Mouse (Mus musculus) hindbrain, embryonic 13.5 days (tissue): ENCODE measurements around the gene Manf. TPM values are rescaled to one million over a fixed set of nuclear protein-coding genes. Genes with fewer than 3 reads are reported as not detected.

Experiments
- ATAC-seq: fragments of 200-750 bp; cut with Nextera tagmentation; 2 replicates; pipeline ENCODE4 v1.8.0; 2017; ENCODE audit warnings: moderate TSS enrichment; ENCODE audit not compliant: low FRiP score
- H3K27ac ChIP-seq: fragments of 300-500 bp; sonication (generic); 2 replicates; pipeline ENCODE4 v1.5.1; 2015; ENCODE audit warnings: inconsistent platforms, mild to moderate bottlenecking, moderate library complexity
- H3K27me3 ChIP-seq: fragments of 300-500 bp; sonication (generic); 2 replicates; pipeline ENCODE4 v1.6.1; 2015; ENCODE audit warnings: mild to moderate bottlenecking, inconsistent platforms
- H3K36me3 ChIP-seq: fragments of 300-500 bp; sonication (generic); 2 replicates; pipeline ENCODE4 v1.6.1; 2015; ENCODE audit warnings: mild to moderate bottlenecking, inconsistent platforms
- H3K4me1 ChIP-seq: fragments of 300-500 bp; sonication (generic); replicated peaks from 2 replicates; pipeline ENCODE4 v1.6.1; 2015; ENCODE audit warnings: inconsistent platforms
- H3K4me2 ChIP-seq: fragments of 300-500 bp; sonication (generic); 2 replicates; pipeline ENCODE4 v1.6.1; 2015; ENCODE audit warnings: inconsistent platforms, mild to moderate bottlenecking, moderate library complexity
- H3K4me3 ChIP-seq: fragments of 300-500 bp; sonication (generic); 2 replicates; pipeline ENCODE4 v1.5.1; 2015; ENCODE audit warnings: mild to moderate bottlenecking, inconsistent platforms
- H3K9ac ChIP-seq: fragments of 300-500 bp; sonication (generic); 2 replicates; pipeline ENCODE4 v1.6.1; 2015; ENCODE audit warnings: mild to moderate bottlenecking, inconsistent platforms
- H3K9me3 ChIP-seq: fragments of 300-500 bp; sonication (generic); 2 replicates; pipeline ENCODE4 v1.6.1; 2016; ENCODE audit warnings: inconsistent platforms
- WGBS: fragments of 180-500 bp; shearing (Covaris S2); methylation state at CpG from one replicate; pipeline ENCODE4 v1.1.7; 2015; 5-methylcytosine and 5-hydroxymethylcytosine counted together
- polyA plus RNA-seq: library from polyadenylated mRNA; unstranded; fragments of >200 nt; fragmentation: Nextera tagmentation; extraction: Ambion mirVana; gene quantifications from 2 replicates; pipeline ENCODE4 v1.2.1, GENCODE M21; 2015

Gene Manf
- polyA plus RNA-seq, 1 experiment from 2014 or later, result 190 TPM

DNA sequence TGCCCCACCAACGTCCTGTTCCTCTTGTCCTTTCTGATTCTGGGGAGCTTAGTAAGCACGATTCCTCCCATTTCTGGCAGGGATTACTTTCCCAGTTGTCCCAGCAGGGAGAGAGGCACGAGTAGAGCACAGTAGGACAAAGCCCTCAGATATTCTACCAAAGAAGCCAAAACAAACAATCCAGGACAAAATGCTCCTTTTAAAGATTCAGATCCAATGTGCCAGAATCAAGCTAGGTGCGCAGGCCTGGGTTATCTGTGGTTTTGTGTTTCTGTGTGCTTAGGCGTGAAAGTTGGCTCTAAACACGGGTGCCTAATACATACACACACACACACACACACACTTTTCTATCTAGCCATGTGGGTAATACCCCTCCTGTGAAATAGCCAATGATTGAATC, 73.6 kb downstream of the Manf start:
- H3K27me3 ChIP-seq, result no peaks in the 10 kb centered on the region
- ATAC-seq, result no peak
- H3K9me3 ChIP-seq, result no peaks in the 10 kb centered on the region
- peaks cover 8% of the 10 kb centered on the region for H3K4me1 ChIP-seq
- no peak overlapping the region for H3K4me3 ChIP-seq
- H3K36me3 ChIP-seq, result no peaks in the 10 kb centered on the region
- no peak overlapping the region for H3K9ac ChIP-seq
- no peak overlapping the region for H3K4me2 ChIP-seq
- H3K27ac ChIP-seq, result no peak overlapping the region
- 78% methylated on average over 6 of the region's 6 CpGs for WGBS

DNA sequence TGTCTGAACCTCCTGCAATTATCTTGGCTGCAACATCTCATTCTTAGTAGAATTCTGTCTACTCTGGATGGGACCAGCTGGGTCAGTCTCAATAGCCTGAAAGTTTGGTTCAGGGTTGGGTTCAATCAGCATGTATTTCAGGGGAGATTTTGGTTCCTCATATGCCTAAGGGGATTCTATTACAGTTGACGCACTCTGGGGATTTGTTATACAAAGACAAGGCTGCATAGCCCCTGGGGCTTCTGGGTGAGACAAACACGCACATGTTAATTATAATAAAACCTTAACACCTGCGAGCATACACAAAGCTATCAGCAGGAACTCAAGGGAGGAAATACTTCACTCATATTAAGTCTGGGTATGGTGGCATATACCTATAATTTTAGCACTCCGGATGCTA, 85.3 kb downstream of the Manf start:
- Histone ChIP-seq H3K4me1 (no peaks in the 10 kb centered on the region), H3K27ac (no peak overlapping the region), H3K9ac (no peak overlapping the region), H3K9me3 (peaks cover 15% of the 10 kb centered on the region), H3K27me3 (no peaks in the 10 kb centered on the region), H3K4me3 (no peak overlapping the region), H3K4me2 (no peak overlapping the region), H3K36me3 (no peaks in the 10 kb centered on the region)
- ATAC-seq, result no peak
- 81% methylated on average over 4 of the region's 4 CpGs for WGBS

DNA sequence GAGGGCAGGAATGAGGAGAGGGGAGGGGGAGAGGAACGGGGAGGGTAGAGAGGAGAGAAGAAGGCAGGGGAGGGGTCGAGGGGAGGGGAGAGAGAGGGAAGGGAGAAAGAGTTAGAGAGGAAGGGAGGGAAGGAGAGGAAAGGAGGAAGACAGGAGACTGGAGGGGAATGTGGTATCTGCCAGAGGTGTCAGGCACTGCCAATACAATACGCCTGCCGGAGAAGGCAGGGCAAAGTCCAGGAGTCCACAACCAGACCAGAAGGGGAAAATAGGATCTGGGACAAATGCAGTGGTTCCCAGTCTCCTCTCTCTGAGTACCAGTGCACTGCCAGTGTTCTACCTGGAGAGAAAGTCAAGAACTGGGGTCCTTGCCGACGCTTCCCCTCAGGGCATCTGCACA, 100.9 kb downstream of the Manf start:
- Histone ChIP-seq H3K36me3 (no peaks in the 10 kb centered on the region), H3K9me3 (no peaks in the 10 kb centered on the region), H3K27me3 (0 out of 2 replicates have a peak, but pooled peaks cover 3% of the 10 kb centered on the region), H3K27ac (no peak overlapping the region), H3K4me2 (no peak overlapping the region), H3K4me3 (no peak overlapping the region), H3K9ac (no peak overlapping the region), H3K4me1 (peaks cover 22% of the 10 kb centered on the region)
- 67% methylated on average over 6 of the region's 6 CpGs for WGBS
- no peak for ATAC-seq

DNA sequence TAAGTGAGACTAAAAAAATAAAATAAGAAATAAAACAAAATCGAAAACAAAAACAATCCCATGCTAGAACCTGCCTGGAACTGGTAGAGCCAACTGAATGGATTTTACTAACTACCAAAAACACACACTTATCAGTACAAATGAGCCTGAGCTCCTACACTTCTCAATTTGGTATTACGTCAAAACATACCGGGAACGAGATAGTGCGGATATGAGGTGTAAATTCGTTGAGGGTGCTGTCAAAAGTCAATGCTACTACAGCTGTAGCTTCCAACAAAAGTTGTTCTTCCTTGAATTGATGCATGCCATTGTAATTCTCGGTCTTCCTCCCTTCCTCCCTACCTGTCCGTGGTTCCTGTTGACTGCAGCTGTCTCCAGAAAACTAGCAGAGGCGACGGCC, 102.4 kb downstream of the Manf start:
- ATAC-seq, result peak; percentile 38
- WGBS, result 19% methylated on average over 10 of the region's 10 CpGs
- H3K27me3 ChIP-seq, result 0 out of 2 replicates have a peak, but pooled peaks cover 3% of the 10 kb centered on the region
- H3K36me3 ChIP-seq, result no peaks in the 10 kb centered on the region
- H3K9ac ChIP-seq, result peak overlapping the region; percentile 98
- H3K27ac ChIP-seq, result no peak overlapping the region
- no peaks in the 10 kb centered on the region for H3K9me3 ChIP-seq
- H3K4me2 ChIP-seq, result peak overlapping the region; percentile 89
- peaks cover 26% of the 10 kb centered on the region for H3K4me1 ChIP-seq
- H3K4me3 ChIP-seq, result peak overlapping the region; percentile 84

DNA sequence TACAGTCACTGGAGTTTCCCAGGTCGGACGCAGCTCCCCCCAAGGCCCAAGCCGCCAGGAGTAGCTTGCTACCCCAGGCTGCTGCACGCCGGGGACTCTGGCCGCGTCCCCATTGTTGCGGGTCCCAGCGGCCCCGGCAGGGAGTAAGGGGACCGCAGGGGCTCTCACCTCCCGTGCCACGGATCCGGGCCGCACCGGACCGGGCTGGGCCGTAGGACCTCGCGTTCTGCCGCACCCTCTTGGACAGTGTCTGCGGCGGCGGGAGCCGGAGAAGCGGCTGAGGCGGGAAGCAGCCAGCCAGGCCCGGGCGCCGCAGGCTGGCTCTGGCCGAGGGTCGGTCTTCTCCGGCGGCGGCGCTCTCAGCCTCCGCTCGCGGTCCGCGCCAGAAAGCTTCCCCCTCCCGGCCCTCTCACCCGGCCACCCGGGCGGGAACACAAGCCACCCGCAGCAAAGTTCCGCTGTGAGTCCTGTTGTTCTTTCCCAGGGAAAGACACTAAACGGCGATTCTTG, 102.9 kb downstream of the Manf start, which contains the start of gene Rad54l2:
Rad54l2 (minus strand) TSS at position 383 of the 510 bp plus-strand sequence.
- Histone ChIP-seq H3K4me1 (peaks cover 26% of the 10 kb centered on the region), H3K36me3 (no peaks in the 10 kb centered on the region), H3K9ac (peak within 1 kb of the TSS; percentile 98), H3K27me3 (0 out of 2 replicates have a peak, but pooled peaks cover 3% of the 10 kb centered on the region), H3K27ac (peak within 1 kb of the TSS; percentile 84), H3K4me2 (peak within 1 kb of the TSS; percentile 89), H3K4me3 (peak within 1 kb of the TSS; percentile 84), H3K9me3 (no peaks in the 10 kb centered on the region)
- WGBS, result under 1% methylated on average over 49 of the region's 49 CpGs
- ATAC-seq, result peak; percentile 92

Other genes with a start within 250 kb of the Manf start
- 3.7 and 5.3 TPM in 2 replicates for gene Grm2, start 235.9 kb downstream of the Manf start, polyA plus RNA-seq
- gene Tex264, start 206.1 kb downstream of the Manf start, polyA plus RNA-seq, result 49.1 and 52.7 TPM in 2 replicates
- 8.2 and 8.8 TPM in 2 replicates for gene Rad54l2, start 102.8 kb downstream of the Manf start, polyA plus RNA-seq
- gene Dcaf1, start 70.1 kb downstream of the Manf start, polyA plus RNA-seq, result 19.7 and 21.8 TPM in 2 replicates
- 14.2 and 16.5 TPM in 2 replicates for gene Rbm15b, start 4.6 kb downstream of the Manf start, polyA plus RNA-seq